Mouse (Mus musculus): ENCODE measurements around the gene E330034G19Rik.
"Not testable (repeated sequence)": the region's sequence is repeated elsewhere in the genome, so short reads cannot be mapped to it uniquely, and the experiment has no call there.

E330034G19Rik gene

DNA sequence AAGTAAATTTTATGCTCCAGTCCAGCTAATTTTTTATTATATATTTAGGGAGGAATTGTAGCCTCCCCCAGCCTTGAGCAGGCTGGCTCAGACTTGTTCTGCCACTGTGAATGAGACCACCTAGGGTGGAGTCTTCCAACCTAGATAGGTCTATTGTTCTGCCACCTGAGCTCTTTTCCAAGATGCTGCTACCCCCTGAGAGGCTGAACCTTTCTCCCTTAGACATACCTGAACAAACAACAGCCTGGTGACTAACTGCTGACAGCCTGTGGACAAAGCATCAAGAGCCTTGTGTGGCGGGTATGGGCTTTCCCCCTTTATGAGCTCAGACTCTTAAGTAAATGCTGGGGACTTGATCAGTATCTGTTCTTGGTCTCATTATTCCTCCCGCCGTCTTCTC is 54.0 kb downstream of the E330034G19Rik start:
- not testable (repeated sequence) for DNase-seq (ENCODE audit: low read depth, low spot score)

- peak; percentile 3 for DNase-seq (ENCODE audit: low read depth, low spot score)
Measured at GRCm38 (mm10) chr14:24358295-24358951, 65.4 kb downstream of the E330034G19Rik start.
